Mouse (Mus musculus) MEL (cell line): ENCODE data around the gene Pigyl. TPM values are rescaled to one million over a fixed set of nuclear protein-coding genes. Genes with fewer than 3 reads are reported as not detected.
A peak's percentile ranks its signal among the peaks of the same experiment; 100 is the strongest.

Source experiments
- DNase-seq: peaks from one replicate; pipeline ENCODE4 v3.0.0; 2011; ENCODE audit warnings: low read depth, low spot score
- H3K27ac ChIP-seq: 2 replicates; pipeline ENCODE4 v1.5.1; 2012; ENCODE audit warnings: low read depth, mild to moderate bottlenecking, control low read depth, low read length, moderate library complexity; ENCODE audit not compliant: control insufficient read depth
- H3K27me3 ChIP-seq, 2 experiments: fragments of 150-350 bp in 1 of 2; sonication (generic) in 1 of 2; 2 replicates each; pipeline ENCODE4 v1.6.1; 2012; ENCODE audit warnings: low read length in 2 of 2, mild to moderate bottlenecking in 2 of 2, improper control_type of control experiment in 1 of 2, moderate library complexity in 1 of 2; ENCODE audit not compliant: insufficient read depth in 2 of 2, control insufficient read depth in 1 of 2
- H3K36me3 ChIP-seq, 2 experiments: 2 replicates each; pipeline ENCODE4 v1.6.1; 2012 to 2014; ENCODE audit warnings: low read length in 2 of 2, improper control_type of control experiment in 1 of 2, inconsistent platforms in 1 of 2, mild to moderate bottlenecking in 1 of 2; ENCODE audit not compliant: insufficient read depth in 2 of 2, control insufficient read depth in 1 of 2
- H3K4me1 ChIP-seq, 2 experiments: fragments of 150-350 bp in 1 of 2; sonication (generic) in 1 of 2; 2 replicates each; pipeline ENCODE4 v1.6.1; 2012; ENCODE audit warnings: low read length in 2 of 2, improper control_type of control experiment in 1 of 2, mild to moderate bottlenecking in 1 of 2; ENCODE audit not compliant: insufficient read depth in 2 of 2, control insufficient read depth in 1 of 2
- H3K4me3 ChIP-seq, 2 experiments: fragments of 150-350 bp in 1 of 2; sonication (generic) in 1 of 2; 2 replicates each; pipeline ENCODE4 v1.5.1; 2012; ENCODE audit warnings: low read depth in 2 of 2, low read length in 2 of 2, mild to moderate bottlenecking in 2 of 2, moderate library complexity in 2 of 2, control low read depth in 1 of 2, improper control_type of control experiment in 1 of 2; ENCODE audit not compliant: control insufficient read depth in 1 of 2, insufficient read depth in 1 of 2
- H3K79me2 ChIP-seq: 2 replicates; pipeline ENCODE4 v1.6.1; 2012; ENCODE audit warnings: mild to moderate bottlenecking, low read length, moderate library complexity; ENCODE audit not compliant: control insufficient read depth, poor library complexity, insufficient read depth
- H3K9ac ChIP-seq: 2 replicates; pipeline ENCODE4 v1.6.1; 2012; ENCODE audit warnings: low read depth, mild to moderate bottlenecking, control low read depth, low read length, moderate library complexity; ENCODE audit not compliant: control insufficient read depth, poor library complexity, severe bottlenecking
- H3K9me3 ChIP-seq: fragments of 150-350 bp; sonication (generic); replicated peaks from 2 replicates; pipeline ENCODE4 v1.6.1; 2012; ENCODE audit warnings: mild to moderate bottlenecking, low read length, improper control_type of control experiment, moderate library complexity; ENCODE audit not compliant: insufficient read depth
- CHD1 ChIP-seq: IDR thresholded peaks from 2 replicates; pipeline ENCODE4 v1.6.1; 2012; ENCODE audit warnings: low read depth, mild to moderate bottlenecking, inconsistent platforms, low read length, improper control_type of control experiment
- CTCF ChIP-seq, 3 experiments: IDR thresholded peaks in 2 of 3; conservative IDR thresholded peaks in 1 of 3; 2 replicates each; pipeline ENCODE4 v1.5.1; 2011 to 2012; ENCODE audit warnings: low read length in 3 of 3, low read depth in 2 of 3, mild to moderate bottlenecking in 2 of 3, improper control_type of control experiment in 1 of 3, inconsistent platforms in 1 of 3, mixed read lengths in 1 of 3, moderate library complexity in 1 of 3; ENCODE audit not compliant: control insufficient read depth in 1 of 3, insufficient read depth in 1 of 3, poor library complexity in 1 of 3, severe bottlenecking in 1 of 3
- EP300 ChIP-seq, 2 experiments: IDR thresholded peaks; 2 replicates each; pipeline ENCODE4 v1.6.1; 2011; ENCODE audit warnings: improper control_type of control experiment in 2 of 2, low read length in 2 of 2, low read depth in 1 of 2, mild to moderate bottlenecking in 1 of 2
- ETS1 ChIP-seq: IDR thresholded peaks from 2 replicates; pipeline ENCODE4 v1.6.1; 2012; ENCODE audit warnings: low read depth, mild to moderate bottlenecking, inconsistent platforms, low read length, improper control_type of control experiment, moderate library complexity
- GABPA ChIP-seq: IDR thresholded peaks from 2 replicates; pipeline ENCODE4 v1.6.1; 2012; ENCODE audit warnings: low read depth, mild to moderate bottlenecking, inconsistent platforms, low read length, improper control_type of control experiment, moderate library complexity
- HCFC1 ChIP-seq: IDR thresholded peaks from 2 replicates; pipeline ENCODE4 v1.6.1; 2012; ENCODE audit warnings: low read depth, mild to moderate bottlenecking, inconsistent platforms, low read length, improper control_type of control experiment, moderate library complexity
- JUND ChIP-seq: IDR thresholded peaks from 2 replicates; pipeline ENCODE4 v1.6.1; 2011; ENCODE audit warnings: low read depth, mild to moderate bottlenecking, improper control_type of control experiment, low read length
- KAT2A ChIP-seq: conservative IDR thresholded peaks from 2 replicates; pipeline ENCODE4 v1.6.1; 2012; ENCODE audit warnings: low read depth, low read length, improper control_type of control experiment, inconsistent platforms
- MAX ChIP-seq: IDR thresholded peaks from 2 replicates; pipeline ENCODE4 v1.6.1; 2011; ENCODE audit warnings: low read length, improper control_type of control experiment
- MEF2A ChIP-seq: IDR thresholded peaks from 2 replicates; pipeline ENCODE4 v1.6.1; 2014; ENCODE audit warnings: low read depth, mild to moderate bottlenecking, inconsistent platforms, low read length, improper control_type of control experiment; ENCODE audit not compliant: poor library complexity, insufficient replicate concordance, severe bottlenecking; ENCODE audit errors: extremely low read depth
- MXI1 ChIP-seq: IDR thresholded peaks from 2 replicates; pipeline ENCODE4 v1.6.1; 2011; ENCODE audit warnings: mild to moderate bottlenecking, low read depth, low read length, improper control_type of control experiment
- MYB ChIP-seq: IDR thresholded peaks from 2 replicates; pipeline ENCODE4 v1.6.1; 2011; ENCODE audit warnings: mild to moderate bottlenecking, low read depth, low read length, improper control_type of control experiment
- MYC ChIP-seq: IDR thresholded peaks from 2 replicates; pipeline ENCODE4 v1.6.1; 2011; ENCODE audit warnings: low read depth, mild to moderate bottlenecking, low read length, improper control_type of control experiment, moderate library complexity
- POLR2AphosphoS2 ChIP-seq: IDR thresholded peaks from 2 replicates; pipeline ENCODE4 v1.6.1; 2011; ENCODE audit warnings: low read length, improper control_type of control experiment
- RAD21 ChIP-seq: IDR thresholded peaks from 2 replicates; pipeline ENCODE4 v1.6.1; 2011; ENCODE audit warnings: mild to moderate bottlenecking, low read depth, low read length, improper control_type of control experiment
- SIN3A ChIP-seq: IDR thresholded peaks from 2 replicates; pipeline ENCODE4 v1.6.1; 2012; ENCODE audit warnings: low read length, improper control_type of control experiment, inconsistent platforms
- SMC3 ChIP-seq: IDR thresholded peaks from 2 replicates; pipeline ENCODE4 v1.6.1; 2011; ENCODE audit warnings: low read depth, low read length, improper control_type of control experiment
- TAL1 ChIP-seq: IDR thresholded peaks from 2 replicates; pipeline ENCODE4 v1.6.1; 2012; ENCODE audit warnings: mild to moderate bottlenecking, inconsistent platforms, low read length, moderate library complexity, mixed read lengths
- TBP ChIP-seq: IDR thresholded peaks from 2 replicates; pipeline ENCODE4 v1.8.0; 2011; ENCODE audit warnings: low read depth, low read length, improper control_type of control experiment
- TCF12 ChIP-seq: IDR thresholded peaks from 2 replicates; pipeline ENCODE4 v1.6.1; 2014; ENCODE audit warnings: low read depth, mild to moderate bottlenecking, inconsistent platforms, low read length, improper control_type of control experiment, moderate library complexity
- USF1 ChIP-seq: IDR thresholded peaks from 2 replicates; pipeline ENCODE4 v1.6.1; 2014; ENCODE audit warnings: low read depth, mild to moderate bottlenecking, inconsistent platforms, low read length, improper control_type of control experiment, moderate library complexity
- ZNF384 ChIP-seq: IDR thresholded peaks from 2 replicates; pipeline ENCODE4 v1.6.1; 2012; ENCODE audit warnings: low read depth, mild to moderate bottlenecking, inconsistent platforms, low read length, improper control_type of control experiment
- polyA plus RNA-seq, 2 experiments: library from polyadenylated mRNA; stranded (reverse) in 1 of 2; unstranded in 1 of 2; fragments of >175 nt in 1 of 2; fragments of >200 nt in 1 of 2; gene quantifications; 2 replicates each; pipeline versions ENCODE4 v1.2.1 to v1.2.4; 2012; ENCODE audit warnings: low replicate concordance in 2 of 2, low read depth in 1 of 2; ENCODE audit not compliant: insufficient read length in 2 of 2, insufficient read depth in 1 of 2, missing spikeins in 1 of 2
- total RNA-seq: library from RNA; depleted of rRNA; stranded (reverse); fragments of 300-350 nt; gene quantifications from 2 replicates; pipeline ENCODE4 v1.2.3, GENCODE M21; 2012

The Pigyl gene
- total and polyA plus RNA-seq, 3 experiments: 103 to 146 TPM; not detected in 1

- peaks cover 0 to 2% of the 10 kb centered on the region in 2 experiments; a peak in 1 of 4 replicates for H3K27me3 ChIP-seq
- 0 out of 2 replicates have a peak, but pooled peaks have one; percentile 18 for TF ChIP-seq TCF12
- TF ChIP-seq USF1: peak; percentile 80
- TF ChIP-seq MYB: no peak
- peak; percentile 63 for TF ChIP-seq ETS1
- peak in 1 of 2 experiments; percentile 25; a peak in 1 of 4 replicates for TF ChIP-seq EP300 (IDR thresholded peaks at IDR 0.05; ENCODE audit: low read depth in 1 of 2, low read length in 2 of 2)
- TF ChIP-seq CHD1: no peak
- TF ChIP-seq RAD21: no peak
- 0 out of 2 replicates have a peak, but pooled peaks have one; percentile 23 for TF ChIP-seq HCFC1
- peak; percentile 63; the same call in 1 of the 2 replicates for TF ChIP-seq MAX
- TF ChIP-seq MXI1: peak; percentile 79
- 0 out of 2 replicates have a peak, but pooled peaks have one; percentile 14 for TF ChIP-seq ZNF384
- peak; percentile 38; the same call in 1 of the 2 replicates for TF ChIP-seq MYC
- peak; percentile 62 for TF ChIP-seq SIN3A
- H3K4me1 ChIP-seq: peaks cover 0 to 3% of the 10 kb centered on the region in 2 experiments; a peak in 1 of 4 replicates
- DNase-seq: peak; percentile 75
- H3K4me3 ChIP-seq: peak overlapping the region; percentile 48 to 59
- peak overlapping the region; percentile 1; the same call in 1 of the 2 replicates for H3K27ac ChIP-seq
- H3K36me3 ChIP-seq: no peaks in the 10 kb centered on the region
- no peak overlapping the region for H3K9ac ChIP-seq
- H3K9me3 ChIP-seq: no peaks in the 10 kb centered on the region
- H3K79me2 ChIP-seq: no peaks in the 10 kb centered on the region
Observed at GRCm38 (mm10) chr9:22165964-22166363, 9.3 kb downstream of the Pigyl start.

GRCm38 (mm10) chr9:22166686-22167085 is 10.0 kb downstream of the Pigyl start:
- peaks cover 0 to 2% of the 10 kb centered on the region in 2 experiments; a peak in 1 of 4 replicates for H3K27me3 ChIP-seq
- H3K27ac ChIP-seq: no peak overlapping the region
- H3K9ac ChIP-seq: no peak overlapping the region
- peak; percentile 62 for DNase-seq
- no peaks in the 10 kb centered on the region for H3K4me1 ChIP-seq
- H3K4me3 ChIP-seq: no peak overlapping the region
- no peaks in the 10 kb centered on the region for H3K36me3 ChIP-seq
- no peak for TF ChIP-seq CHD1
- peak; percentile 50 for TF ChIP-seq RAD21
- no peak for TF ChIP-seq MAX
- TF ChIP-seq POLR2AphosphoS2: no peak
- TF ChIP-seq MYC: no peak
- no peak for TF ChIP-seq TAL1
- TF ChIP-seq MEF2A: no peak
- TF ChIP-seq TBP: no peak
- TF ChIP-seq GABPA: no peak
- no peak for TF ChIP-seq KAT2A
- TF ChIP-seq CTCF (IDR thresholded peaks at IDR 0.05 in 2 of 3, conservative IDR thresholded peaks at IDR 0.05 in 1 of 3; ENCODE audit: control insufficient read depth in 1 of 3, insufficient read depth in 1 of 3, low read depth in 2 of 3, low read length in 3 of 3, poor library complexity in 1 of 3, severe bottlenecking in 1 of 3): peak; percentile 59 to 65 (median 61)
- no peak for TF ChIP-seq JUND
- peak; percentile 28; the same call in 1 of the 2 replicates for TF ChIP-seq SMC3
- no peaks in the 10 kb centered on the region for H3K79me2 ChIP-seq
- no peaks in the 10 kb centered on the region for H3K9me3 ChIP-seq
